Mouse (Mus musculus): ENCODE measurements around the gene Fam185a. TPM values are rescaled to one million over a fixed set of nuclear protein-coding genes. Genes with fewer than 3 reads are reported as not detected.

The Fam185a gene
- polyA plus RNA-seq, 1 experiment from 2014 or later = 6.0 TPM

- Histone ChIP-seq H3K4me3 (no peak overlapping the region), H3K9me3 (no peaks in the 10 kb centered on the region), H3K27me3 (no peaks in the 10 kb centered on the region), H3K4me2 (no peak overlapping the region), H3K4me1 (peaks cover 4% of the 10 kb centered on the region), H3K27ac (no peak overlapping the region), H3K9ac (no peak overlapping the region), H3K36me3 (no peaks in the 10 kb centered on the region)
- no peak for ATAC-seq (ENCODE audit: borderline replicate concordance, extremely low read depth, low FRiP score, low TSS enrichment)
- 84% methylated on average over 8 of the region's 8 CpGs for WGBS
These were observed 60.6 kb downstream of the Fam185a start for GRCm38 (mm10) chr5:21485197-21485829.

- H3K27ac ChIP-seq = no peak overlapping the region
- H3K9ac ChIP-seq = no peak overlapping the region
- H3K36me3 ChIP-seq = no peaks in the 10 kb centered on the region
- H3K4me2 ChIP-seq = no peak overlapping the region
- no peak for ATAC-seq (ENCODE audit: borderline replicate concordance, extremely low read depth, low FRiP score, low TSS enrichment)
- H3K4me1 ChIP-seq = peaks cover 4% of the 10 kb centered on the region
- 53% methylated on average over 5 of the region's 5 CpGs for WGBS
- H3K4me3 ChIP-seq = no peak overlapping the region
- no peaks in the 10 kb centered on the region for H3K27me3 ChIP-seq
- H3K9me3 ChIP-seq = no peaks in the 10 kb centered on the region
These were observed 62.0 kb downstream of the Fam185a start for GRCm38 (mm10) chr5:21486798-21487197.

DNA sequence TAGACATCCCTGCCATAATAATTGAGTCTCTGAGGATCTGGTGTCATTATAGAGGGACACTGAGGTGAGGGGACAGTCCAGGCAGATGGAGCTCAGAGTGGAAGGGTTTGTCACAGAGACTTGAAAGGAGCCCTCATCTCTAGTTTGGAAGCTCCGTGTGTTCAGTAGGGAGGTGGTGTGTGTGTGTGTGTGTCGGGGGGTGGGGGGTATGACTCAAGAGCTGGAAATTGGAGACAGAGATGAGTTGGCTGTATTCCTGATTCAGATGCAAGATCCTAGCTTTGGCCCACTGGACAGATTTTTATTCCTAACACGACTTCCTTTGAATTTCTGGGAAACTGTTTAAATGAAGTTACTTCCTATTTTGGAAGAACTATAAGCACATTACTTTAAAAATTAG is 62.5 kb downstream of the Fam185a start:
- 47% methylated on average over 3 of the region's 3 CpGs for WGBS
- ATAC-seq (ENCODE audit: borderline replicate concordance, extremely low read depth, low FRiP score, low TSS enrichment) = no peak
- Histone ChIP-seq H3K4me1 (peaks cover 4% of the 10 kb centered on the region), H3K9me3 (no peaks in the 10 kb centered on the region), H3K4me3 (no peak overlapping the region), H3K36me3 (no peaks in the 10 kb centered on the region), H3K27ac (no peak overlapping the region), H3K4me2 (no peak overlapping the region), H3K27me3 (no peaks in the 10 kb centered on the region), H3K9ac (no peak overlapping the region)

GRCm38 (mm10) chr5:21487716-21488115 is 63.0 kb downstream of the Fam185a start:
- no peak overlapping the region for H3K4me3 ChIP-seq
- H3K27ac ChIP-seq = no peak overlapping the region
- ATAC-seq (ENCODE audit: borderline replicate concordance, extremely low read depth, low FRiP score, low TSS enrichment) = no peak
- no peaks in the 10 kb centered on the region for H3K36me3 ChIP-seq
- no peak overlapping the region for H3K4me2 ChIP-seq
- H3K4me1 ChIP-seq = peaks cover 4% of the 10 kb centered on the region
- H3K9ac ChIP-seq = no peak overlapping the region
- no peaks in the 10 kb centered on the region for H3K27me3 ChIP-seq
- 76% methylated on average over 3 of the region's 3 CpGs for WGBS
- H3K9me3 ChIP-seq = no peaks in the 10 kb centered on the region

DNA sequence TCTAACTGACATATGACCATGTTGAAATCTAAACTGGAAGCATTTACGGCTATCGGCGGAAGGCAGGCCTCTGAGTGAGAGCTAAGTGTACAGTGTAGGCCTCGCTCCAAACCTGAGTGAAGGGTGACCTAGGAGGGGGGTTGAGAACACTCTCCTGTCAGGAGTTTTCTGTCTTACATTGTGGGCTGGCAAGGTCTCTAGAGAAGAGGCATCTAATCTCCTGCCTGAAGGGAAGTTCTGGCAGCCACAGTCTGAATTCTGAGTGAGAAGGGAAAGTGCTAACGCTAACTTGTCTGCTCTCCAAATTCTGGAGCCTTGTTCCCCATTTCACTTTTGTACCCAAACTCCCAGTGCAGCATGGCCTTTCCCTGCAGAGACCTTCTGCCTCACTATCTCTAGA is 63.7 kb downstream of the Fam185a start:
- no peaks in the 10 kb centered on the region for H3K36me3 ChIP-seq
- H3K27me3 ChIP-seq = no peaks in the 10 kb centered on the region
- H3K4me3 ChIP-seq = no peak overlapping the region
- peak; percentile 39; the same call in 1 of the 2 replicates for ATAC-seq (ENCODE audit: borderline replicate concordance, extremely low read depth, low FRiP score, low TSS enrichment)
- H3K9ac ChIP-seq = no peak overlapping the region
- 66% methylated on average over 5 of the region's 5 CpGs for WGBS
- no peaks in the 10 kb centered on the region for H3K9me3 ChIP-seq
- H3K4me1 ChIP-seq = peaks cover 4% of the 10 kb centered on the region
- peak overlapping the region; percentile 25; the same call in 1 of the 2 replicates for H3K27ac ChIP-seq
- no peak overlapping the region for H3K4me2 ChIP-seq

DNA sequence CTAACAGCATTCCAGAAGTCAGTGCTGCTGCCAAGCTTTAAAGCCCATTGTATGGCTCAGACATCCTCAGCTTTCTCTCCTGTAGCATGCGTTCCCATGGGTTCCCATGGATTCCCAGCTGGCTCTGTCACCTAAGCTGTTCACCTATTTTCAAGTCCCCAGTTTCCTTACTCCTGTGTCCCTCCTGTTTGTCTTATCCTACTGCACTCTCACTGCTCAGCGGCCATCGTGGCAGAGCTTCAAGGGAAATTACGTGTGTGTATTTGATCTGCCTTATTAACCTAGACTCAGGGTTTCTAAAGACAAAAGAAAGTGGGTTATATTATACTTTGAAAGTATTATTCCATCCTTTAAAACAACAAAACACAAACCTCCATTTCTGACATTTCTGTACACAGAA is 64.4 kb downstream of the Fam185a start:
- Histone ChIP-seq H3K9me3 (no peaks in the 10 kb centered on the region), H3K27ac (peak overlapping the region; percentile 25; the same call in 1 of the 2 replicates), H3K36me3 (no peaks in the 10 kb centered on the region), H3K4me2 (no peak overlapping the region), H3K9ac (no peak overlapping the region), H3K4me3 (no peak overlapping the region), H3K4me1 (peaks cover 4% of the 10 kb centered on the region), H3K27me3 (no peaks in the 10 kb centered on the region)
- no peak for ATAC-seq (ENCODE audit: borderline replicate concordance, extremely low read depth, low FRiP score, low TSS enrichment)
- WGBS = 61% methylated on average over 4 of the region's 4 CpGs

GRCm38 (mm10) chr5:21491469-21491868 is 66.7 kb downstream of the Fam185a start:
- Histone ChIP-seq H3K9me3 (no peaks in the 10 kb centered on the region), H3K4me1 (peaks cover 8% of the 10 kb centered on the region), H3K27ac (no peak overlapping the region), H3K9ac (no peak overlapping the region), H3K4me2 (no peak overlapping the region), H3K4me3 (no peak overlapping the region), H3K36me3 (no peaks in the 10 kb centered on the region), H3K27me3 (no peaks in the 10 kb centered on the region)
- no peak for ATAC-seq (ENCODE audit: borderline replicate concordance, extremely low read depth, low FRiP score, low TSS enrichment)
- 82% methylated on average over 2 of the region's 2 CpGs for WGBS

DNA sequence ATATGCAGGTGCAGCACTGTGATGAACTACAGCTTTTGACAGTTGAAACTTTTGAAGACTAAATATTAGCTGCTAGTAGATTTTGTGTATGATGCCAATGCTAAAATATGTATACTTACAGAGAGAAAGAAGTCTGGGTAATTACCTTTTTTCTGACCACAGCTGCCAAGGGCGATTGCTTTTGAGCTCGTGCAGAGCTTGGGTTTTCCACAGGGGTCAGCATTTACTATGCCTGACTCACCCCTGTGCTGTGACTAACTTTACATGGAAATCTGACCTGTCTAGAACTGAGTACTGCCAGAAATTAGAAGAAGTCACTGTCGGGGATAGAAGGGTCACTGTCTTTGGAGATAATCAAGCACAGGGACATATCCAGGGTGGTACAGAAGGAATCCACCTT is 67.5 kb downstream of the Fam185a start:
- Histone ChIP-seq H3K9me3 (no peaks in the 10 kb centered on the region), H3K36me3 (no peaks in the 10 kb centered on the region), H3K27me3 (no peaks in the 10 kb centered on the region), H3K9ac (no peak overlapping the region), H3K4me2 (no peak overlapping the region), H3K27ac (no peak overlapping the region), H3K4me3 (no peak overlapping the region), H3K4me1 (peaks cover 8% of the 10 kb centered on the region)
- ATAC-seq (ENCODE audit: borderline replicate concordance, extremely low read depth, low FRiP score, low TSS enrichment) = no peak
- 63% methylated on average over 3 of the region's 3 CpGs for WGBS

- no peak overlapping the region for H3K4me3 ChIP-seq
- no peak overlapping the region for H3K27ac ChIP-seq
- H3K4me1 ChIP-seq = peaks cover 8% of the 10 kb centered on the region
- H3K27me3 ChIP-seq = no peaks in the 10 kb centered on the region
- H3K4me2 ChIP-seq = no peak overlapping the region
- no peaks in the 10 kb centered on the region for H3K9me3 ChIP-seq
- ATAC-seq (ENCODE audit: borderline replicate concordance, extremely low read depth, low FRiP score, low TSS enrichment) = no peak
- no peaks in the 10 kb centered on the region for H3K36me3 ChIP-seq
- WGBS = 74% methylated on average over 8 of the region's 8 CpGs
- no peak overlapping the region for H3K9ac ChIP-seq
These were observed 68.7 kb downstream of the Fam185a start for GRCm38 (mm10) chr5:21493294-21493999.

DNA sequence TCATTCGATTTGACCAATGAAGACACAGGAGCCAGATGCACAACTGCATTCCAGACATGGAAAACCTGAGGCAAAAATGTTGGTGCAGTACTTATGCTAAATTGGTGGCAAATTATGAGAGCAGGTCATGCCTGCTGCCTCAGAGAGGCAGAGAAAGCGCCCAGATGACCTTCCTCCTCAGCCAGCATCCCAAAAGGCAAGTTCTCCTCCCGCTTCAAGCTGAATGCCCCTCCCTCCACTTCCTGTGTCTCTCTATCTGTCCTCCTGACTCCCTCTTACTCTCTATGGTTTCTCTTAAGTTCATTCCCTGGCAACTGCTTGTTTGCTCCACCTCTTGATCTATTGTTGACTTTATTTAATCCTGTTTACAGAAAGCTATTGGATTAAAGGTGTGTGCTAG is 70.0 kb downstream of the Fam185a start:
- 44% methylated on average over 3 of the region's 3 CpGs for WGBS
- ATAC-seq (ENCODE audit: borderline replicate concordance, extremely low read depth, low FRiP score, low TSS enrichment) = no peak
- Histone ChIP-seq H3K4me3 (no peak overlapping the region), H3K36me3 (no peaks in the 10 kb centered on the region), H3K9ac (no peak overlapping the region), H3K27ac (no peak overlapping the region), H3K4me2 (no peak overlapping the region), H3K27me3 (no peaks in the 10 kb centered on the region), H3K4me1 (0 out of 2 replicates have a peak, but pooled peaks cover 3% of the 10 kb centered on the region), H3K9me3 (no peaks in the 10 kb centered on the region)

DNA sequence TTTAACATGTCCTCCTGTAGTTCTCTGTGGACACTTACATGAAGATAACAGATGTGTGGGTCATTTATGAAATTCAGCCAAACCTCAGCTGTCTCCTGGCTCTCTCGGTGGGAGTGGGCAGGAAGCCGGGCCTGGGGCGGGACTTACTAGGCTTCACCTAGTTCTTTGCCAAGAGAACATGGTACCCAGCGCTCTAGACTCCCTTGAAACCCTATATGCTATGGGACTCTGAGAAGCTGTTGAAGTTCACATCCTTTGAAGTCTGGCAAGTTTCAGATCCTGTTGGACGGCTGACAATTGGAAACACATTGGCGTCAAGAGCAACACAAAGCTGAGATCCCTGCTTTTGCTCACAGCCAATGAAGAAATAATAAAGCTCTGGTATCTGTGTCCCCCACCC is 71.6 kb downstream of the Fam185a start:
- WGBS = 51% methylated on average over 6 of the region's 6 CpGs
- H3K4me2 ChIP-seq = no peak overlapping the region

DNA sequence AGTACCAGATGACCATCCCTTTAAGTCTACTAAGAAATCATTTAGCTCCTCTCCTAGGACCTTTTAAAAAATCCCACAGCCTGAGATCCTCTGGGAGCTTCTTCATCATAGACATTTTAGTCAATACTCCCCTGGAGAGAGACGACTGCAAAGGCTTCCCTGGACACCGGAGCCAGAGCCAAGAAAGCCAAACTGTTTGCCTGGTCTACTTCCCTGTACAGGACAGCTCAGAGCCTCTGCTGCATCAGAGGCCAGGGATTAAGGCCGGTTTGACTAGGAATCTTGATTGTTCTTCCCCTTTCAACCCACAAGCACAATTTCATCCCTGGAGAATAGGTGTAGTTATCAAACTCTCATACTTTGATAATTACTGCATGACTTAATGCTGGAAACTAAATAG is 72.1 kb downstream of the Fam185a start:
- Histone ChIP-seq H3K27ac (no peak overlapping the region), H3K4me2 (no peak overlapping the region), H3K36me3 (no peaks in the 10 kb centered on the region), H3K27me3 (no peaks in the 10 kb centered on the region), H3K9me3 (no peaks in the 10 kb centered on the region), H3K9ac (no peak overlapping the region), H3K4me1 (0 out of 2 replicates have a peak, but pooled peaks cover 3% of the 10 kb centered on the region), H3K4me3 (no peak overlapping the region)
- no peak for ATAC-seq (ENCODE audit: borderline replicate concordance, extremely low read depth, low FRiP score, low TSS enrichment)
- WGBS = 56% methylated on average over 3 of the region's 3 CpGs

More for the DNA sequence above, 71.6 kb downstream of the Fam185a start:
- Histone ChIP-seq H3K36me3 (no peaks in the 10 kb centered on the region), H3K27ac (no peak overlapping the region), H3K9ac (no peak overlapping the region), H3K27me3 (no peaks in the 10 kb centered on the region), H3K9me3 (no peaks in the 10 kb centered on the region), H3K4me3 (no peak overlapping the region), H3K4me1 (0 out of 2 replicates have a peak, but pooled peaks cover 3% of the 10 kb centered on the region)
- peak; percentile 39; the same call in 1 of the 2 replicates for ATAC-seq (ENCODE audit: borderline replicate concordance, extremely low read depth, low FRiP score, low TSS enrichment)
